Mouse (Mus musculus) adrenal gland, adult 2 months (tissue): ENCODE measurements around the gene Sox9. TPM values are rescaled to one million over a fixed set of nuclear protein-coding genes. Genes with fewer than 3 reads are reported as not detected.
A peak's percentile ranks its signal among the peaks of the same experiment; 100 is the strongest.

Experiments
- DNase-seq: peaks from one replicate; pipeline ENCODE4 v3.0.0; 2021
- polyA plus RNA-seq: library from polyadenylated mRNA; depleted of rRNA; stranded (reverse); fragments of >200 nt; gene quantifications from 2 replicates; pipeline ENCODE4 v1.2.3, GENCODE M21; 2012
- total RNA-seq, 2 experiments: library from RNA; stranded (reverse); gene quantifications; 2 replicates each; pipeline ENCODE4 v1.2.3; 2021

The Sox9 gene
- total and polyA plus RNA-seq, 3 experiments, result 2.0 to 4.2 (median 2.9) TPM

DNA sequence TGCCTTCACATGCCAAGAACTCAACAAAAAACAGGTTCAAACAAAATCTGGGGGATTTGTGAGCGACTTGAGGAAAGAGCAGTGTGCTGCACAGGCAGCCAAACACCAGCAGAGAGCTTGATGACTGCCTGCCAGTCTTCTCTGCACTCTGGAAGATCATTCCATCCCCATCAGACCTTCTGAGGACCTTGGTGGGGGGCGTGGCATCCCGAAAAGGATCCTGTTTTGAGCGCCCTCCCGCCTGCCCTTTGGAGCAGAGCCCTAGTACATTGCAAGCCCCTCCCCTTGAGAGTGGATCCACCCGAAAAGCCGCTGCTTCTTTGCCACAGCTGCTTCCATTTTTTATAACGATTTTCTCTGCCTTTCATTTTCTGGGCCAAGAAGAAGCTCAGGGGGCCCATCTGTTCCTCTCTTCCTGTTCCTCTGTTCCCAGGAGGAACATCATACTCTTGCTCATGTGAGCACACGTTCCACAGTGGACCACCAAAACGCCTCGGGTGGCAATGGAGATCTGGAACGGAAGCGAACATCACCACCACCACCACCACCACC, 16.9 kb downstream of the Sox9 start:
- DNase-seq, result no peak

DNA sequence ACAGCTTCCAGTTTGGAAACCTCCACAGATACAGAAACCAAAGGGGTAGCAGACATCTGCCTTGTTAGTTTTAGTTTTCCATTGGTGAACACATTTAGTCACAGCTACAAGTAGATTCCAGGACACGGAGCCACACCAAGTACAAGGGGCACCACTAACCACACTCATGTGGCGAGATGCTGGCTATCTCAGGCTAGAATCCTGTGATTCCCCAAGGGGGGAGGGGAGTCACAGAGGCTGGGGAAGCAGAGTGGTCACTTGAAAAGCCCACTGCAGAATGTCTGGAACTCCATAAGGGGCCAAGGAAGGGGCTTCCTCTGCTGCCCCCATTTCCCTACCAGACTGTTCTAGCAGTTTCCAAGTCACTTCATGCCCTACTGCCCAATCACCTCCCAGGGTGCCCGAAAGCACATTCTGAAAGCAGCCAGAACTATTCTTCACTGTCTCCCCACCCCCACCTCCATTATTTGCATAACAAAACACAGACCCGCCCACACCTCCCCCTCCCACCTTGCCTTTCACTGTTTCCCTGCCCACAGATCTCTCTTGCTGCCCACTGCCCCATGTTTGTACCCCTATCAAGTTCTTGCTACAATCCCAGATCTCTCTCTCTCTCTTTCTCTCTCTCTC, 19.3 kb downstream of the Sox9 start:
- DNase-seq, result no peak

DNA sequence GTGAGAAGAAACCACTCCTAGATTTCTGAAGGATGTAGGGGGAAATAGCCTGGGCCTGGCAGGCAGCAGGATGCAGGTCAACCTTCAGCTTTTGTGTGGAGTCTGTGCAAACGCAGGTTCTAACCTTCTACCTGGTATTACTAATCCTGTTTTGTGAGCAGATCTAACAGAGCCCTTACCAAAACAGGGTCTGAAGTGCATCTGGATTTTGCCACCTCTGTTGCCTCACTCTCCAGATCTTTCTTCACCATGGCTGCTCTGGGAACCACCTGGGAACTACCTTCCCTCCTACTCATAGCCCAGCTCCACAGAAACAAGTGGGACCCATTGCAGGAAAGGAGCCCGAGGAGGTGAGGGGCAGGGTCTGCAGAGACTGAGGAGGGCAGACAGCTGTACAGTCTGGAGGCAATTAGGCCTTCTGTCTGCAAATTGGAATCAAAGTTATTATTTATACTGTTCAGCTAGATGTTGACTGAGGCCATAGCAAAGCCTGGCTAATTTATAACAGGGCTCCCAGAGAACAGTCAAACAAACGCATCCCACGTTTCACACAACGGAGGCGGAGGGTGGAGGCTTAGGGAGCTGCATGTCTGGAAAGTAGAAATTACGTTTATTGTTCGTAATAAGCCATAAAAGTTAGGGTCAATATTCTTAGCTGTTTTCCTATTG, 25.9 kb downstream of the Sox9 start:
- DNase-seq, result no peak

DNA sequence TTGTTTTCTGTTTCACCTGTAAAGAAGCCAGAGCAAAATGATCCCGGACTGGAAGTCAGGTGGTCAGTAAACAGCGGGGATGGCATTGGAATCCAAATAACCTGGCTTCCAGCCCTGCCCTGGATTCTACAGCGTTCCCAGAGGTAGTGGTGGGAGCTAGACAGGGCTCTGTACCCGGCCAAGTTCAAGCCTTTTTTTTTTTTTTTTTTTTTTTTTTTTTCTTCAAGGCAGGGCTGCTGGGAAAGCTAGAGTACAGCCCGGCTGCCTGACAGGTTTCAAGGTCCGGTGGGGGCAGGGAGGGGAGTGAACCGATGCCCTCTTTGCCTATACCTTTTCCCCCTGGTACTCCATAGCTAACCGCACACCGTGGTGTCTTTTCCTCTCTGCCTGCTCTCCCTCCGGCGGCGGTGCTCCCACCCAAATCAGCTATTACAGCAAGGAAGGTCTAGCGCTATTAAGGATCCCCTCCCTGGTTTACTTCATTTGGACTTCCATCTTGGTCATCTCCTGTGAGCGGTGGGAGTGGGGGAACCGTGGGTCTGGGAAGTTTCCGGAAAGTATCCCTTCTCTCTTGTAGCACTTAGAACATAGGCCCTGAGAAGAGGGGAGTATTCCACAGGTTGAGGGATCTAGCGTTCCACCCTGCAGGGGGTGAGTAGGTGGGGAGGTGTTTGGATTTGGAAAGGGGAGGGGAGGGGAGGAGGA, 28.6 kb downstream of the Sox9 start:
- peak; percentile 11 for DNase-seq

DNA sequence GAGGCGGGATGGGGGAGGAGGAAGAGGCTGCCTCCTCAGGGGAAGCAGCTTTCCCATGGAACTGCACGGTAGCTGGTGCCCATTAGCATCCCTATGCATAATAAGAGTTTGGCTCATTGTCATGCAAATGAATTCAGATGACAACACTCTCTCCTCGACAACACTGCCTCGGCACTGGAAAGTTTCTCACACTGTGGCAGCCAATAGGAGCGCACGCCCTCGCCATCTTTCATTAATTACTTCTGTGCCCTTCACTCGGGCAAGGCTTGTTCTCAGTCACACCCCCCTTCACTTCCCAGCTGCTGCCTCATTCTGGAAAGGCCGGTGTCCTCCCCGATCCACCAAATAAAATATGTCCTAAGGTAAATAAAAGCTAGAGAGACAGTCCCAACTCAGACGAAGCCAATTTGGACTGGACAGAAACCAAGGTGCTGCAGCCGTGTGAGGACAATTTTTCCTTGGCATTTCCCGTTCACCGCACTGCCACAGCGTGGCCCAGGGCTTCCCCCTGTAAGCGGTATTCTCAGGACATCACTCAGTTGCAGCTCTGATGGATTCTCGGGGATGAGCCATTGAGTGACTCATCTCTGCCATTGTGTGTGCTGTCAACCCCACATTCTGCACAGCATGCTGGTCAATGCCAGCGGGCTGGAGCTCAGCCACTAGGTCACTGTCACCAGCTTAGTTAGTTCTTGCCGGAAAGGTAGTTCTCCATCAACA, 29.3 kb downstream of the Sox9 start:
- DNase-seq, result peak; percentile 88

DNA sequence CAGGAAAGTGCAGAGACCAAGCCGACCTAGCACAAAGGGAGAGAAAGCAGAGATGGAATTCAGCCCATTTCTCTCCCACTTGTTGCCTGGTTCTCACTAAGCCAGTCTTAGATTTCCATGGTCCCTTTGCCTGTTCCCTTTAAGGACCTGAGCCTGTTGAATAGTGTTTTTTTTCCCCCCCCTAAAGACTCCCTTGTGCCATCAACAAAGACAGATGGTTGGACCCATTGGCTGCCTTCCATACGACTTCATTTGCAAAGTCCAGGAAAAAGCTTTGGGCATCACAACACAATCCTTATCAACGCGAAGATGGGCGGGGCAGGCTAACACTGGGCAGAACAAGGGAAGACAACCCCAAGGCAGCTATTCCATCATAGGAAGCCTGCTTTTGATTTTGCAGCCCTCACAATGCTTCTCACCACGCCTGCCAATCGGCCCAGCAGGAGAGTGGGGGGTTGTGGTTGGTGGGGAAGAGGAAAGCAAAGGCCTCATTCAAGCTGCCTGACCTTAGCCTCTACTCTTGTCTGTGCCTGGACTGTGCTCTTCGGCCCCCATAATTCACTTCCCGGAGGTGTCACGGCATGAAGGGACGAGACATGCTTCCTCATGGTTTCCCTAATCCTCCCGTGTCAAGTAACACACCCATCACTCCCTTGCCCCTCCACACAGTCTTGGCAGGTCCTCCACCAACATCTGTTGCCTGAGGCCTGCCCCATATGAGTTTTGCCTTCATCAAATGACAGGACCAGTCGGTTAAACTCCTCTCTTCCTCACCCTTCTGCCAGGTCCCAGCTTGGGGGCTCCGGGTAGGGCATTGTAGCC, 36.0 kb downstream of the Sox9 start:
- DNase-seq, result no peak

DNA sequence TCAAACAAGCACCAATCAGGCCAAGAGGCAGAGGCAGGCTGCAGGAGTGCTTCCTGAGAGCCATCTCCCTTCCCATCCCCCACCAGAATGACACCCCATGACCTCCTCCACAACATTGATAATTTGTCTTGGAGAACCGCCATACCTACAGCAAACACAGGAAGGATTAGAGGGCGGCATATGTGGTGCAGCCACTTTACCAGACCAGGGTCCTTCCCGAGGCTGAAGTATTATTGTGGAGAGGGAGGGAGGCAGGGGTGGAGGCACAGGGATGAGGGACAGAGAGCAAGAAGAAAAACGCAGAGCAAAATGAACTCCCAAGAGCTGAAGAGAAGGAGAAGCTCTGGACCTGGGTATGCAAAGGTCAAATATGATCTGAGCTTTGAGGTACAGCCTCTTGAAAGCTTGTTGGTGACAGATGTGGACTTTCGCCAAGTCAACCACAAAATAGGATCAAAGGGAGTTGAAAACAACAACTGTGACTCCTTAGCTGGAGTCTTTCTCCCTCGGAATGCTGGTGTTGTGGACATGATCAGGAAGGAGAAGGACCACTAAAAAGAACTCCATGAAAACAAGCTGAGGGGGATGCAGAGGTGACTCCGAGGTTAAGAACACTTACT, 36.7 kb downstream of the Sox9 start:
- DNase-seq, result no peak

DNA sequence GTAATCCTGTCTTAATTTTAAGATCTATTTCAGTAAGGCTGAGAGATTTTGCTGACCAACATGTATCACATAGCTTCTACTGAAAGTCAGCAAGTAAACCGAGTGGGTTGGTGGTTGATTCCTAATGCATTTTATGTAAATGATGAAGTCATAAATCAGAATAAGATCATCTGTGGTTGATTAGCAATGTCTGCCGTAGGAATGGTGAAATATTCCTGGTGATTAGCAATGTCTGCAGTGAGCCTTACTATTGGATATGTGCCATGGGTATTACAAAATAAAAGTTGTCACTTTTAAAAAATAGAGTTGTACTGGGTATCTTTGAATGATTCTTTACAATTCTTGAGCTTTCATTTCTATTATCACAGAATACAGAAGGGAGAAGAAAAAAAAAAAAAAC, 39.5 kb downstream of the Sox9 start:
- DNase-seq, result no peak

DNA sequence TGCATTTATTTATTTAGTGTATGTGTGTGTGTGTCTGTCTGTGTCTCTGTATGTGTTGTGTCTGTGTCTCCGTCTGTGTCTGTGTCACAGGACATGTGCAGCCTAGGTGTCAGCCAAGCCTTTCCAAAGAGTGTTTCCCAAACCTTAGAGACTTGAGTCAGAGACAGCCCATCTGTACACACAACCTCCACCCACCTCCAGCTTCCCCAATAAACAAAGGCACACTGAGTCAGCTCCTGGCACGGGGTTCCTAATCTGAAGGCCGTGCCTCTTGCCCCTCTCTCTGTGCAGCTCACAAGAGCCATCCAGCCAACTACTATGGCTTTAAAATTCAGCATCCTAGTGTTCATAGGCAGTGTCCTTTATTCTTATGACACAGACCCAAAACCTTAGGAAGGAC, 42.1 kb downstream of the Sox9 start:
- DNase-seq, result peak; percentile 29

DNA sequence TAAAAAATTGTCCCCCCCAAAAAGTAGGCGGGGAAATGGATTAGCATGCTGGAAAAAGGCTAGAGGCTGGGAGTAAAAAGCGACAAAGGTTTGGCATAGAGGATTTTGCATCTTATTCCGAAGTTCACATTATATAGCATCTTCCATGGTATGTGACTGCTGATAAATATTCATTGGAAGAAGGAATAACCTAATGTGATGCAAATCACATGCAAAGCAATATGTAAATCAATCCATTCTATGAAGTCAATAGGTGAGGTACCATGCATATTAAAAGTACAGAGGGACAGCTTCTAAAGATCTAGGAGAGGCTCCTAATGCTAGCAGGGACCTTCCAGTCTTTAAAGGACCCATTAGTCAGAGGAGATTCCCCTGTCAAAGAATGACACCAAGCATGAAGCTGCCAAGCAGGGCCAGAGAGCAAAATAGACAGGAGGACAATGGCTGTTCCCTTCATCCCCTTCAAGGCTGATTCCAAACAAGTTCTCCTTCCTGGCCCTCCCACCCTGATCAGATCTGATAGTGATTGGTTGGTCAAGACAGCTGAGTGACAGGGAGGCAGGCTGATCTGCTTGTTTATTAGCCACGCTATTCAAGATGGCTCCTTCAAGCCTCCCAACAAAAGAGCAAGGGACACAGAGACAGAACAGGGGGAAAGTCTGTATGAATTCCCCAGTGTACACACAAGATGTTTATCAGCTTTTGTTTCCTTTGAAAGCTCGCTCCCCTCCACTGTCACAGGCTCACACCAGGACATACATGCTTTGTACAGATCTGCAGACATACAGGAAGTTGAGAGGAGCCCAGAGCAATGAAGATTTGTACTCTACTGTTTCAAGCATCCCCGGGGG, 44.4 kb downstream of the Sox9 start:
- no peak for DNase-seq

DNA sequence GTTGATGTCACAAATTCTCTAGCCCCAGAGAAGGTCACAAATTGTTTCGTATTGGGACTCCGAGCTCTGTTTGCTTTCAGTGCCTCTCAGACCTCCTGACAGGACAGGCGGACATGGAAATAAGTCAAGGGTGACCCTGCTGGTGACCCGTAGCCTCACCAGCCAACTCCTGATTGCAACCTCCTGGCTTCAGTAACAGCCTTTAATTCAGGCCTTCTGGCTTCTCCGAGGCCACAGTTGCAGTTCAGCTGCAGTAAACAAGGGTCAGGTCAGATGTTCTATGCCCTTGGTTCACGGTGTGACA, 45.0 kb downstream of the Sox9 start:
- DNase-seq, result no peak

DNA sequence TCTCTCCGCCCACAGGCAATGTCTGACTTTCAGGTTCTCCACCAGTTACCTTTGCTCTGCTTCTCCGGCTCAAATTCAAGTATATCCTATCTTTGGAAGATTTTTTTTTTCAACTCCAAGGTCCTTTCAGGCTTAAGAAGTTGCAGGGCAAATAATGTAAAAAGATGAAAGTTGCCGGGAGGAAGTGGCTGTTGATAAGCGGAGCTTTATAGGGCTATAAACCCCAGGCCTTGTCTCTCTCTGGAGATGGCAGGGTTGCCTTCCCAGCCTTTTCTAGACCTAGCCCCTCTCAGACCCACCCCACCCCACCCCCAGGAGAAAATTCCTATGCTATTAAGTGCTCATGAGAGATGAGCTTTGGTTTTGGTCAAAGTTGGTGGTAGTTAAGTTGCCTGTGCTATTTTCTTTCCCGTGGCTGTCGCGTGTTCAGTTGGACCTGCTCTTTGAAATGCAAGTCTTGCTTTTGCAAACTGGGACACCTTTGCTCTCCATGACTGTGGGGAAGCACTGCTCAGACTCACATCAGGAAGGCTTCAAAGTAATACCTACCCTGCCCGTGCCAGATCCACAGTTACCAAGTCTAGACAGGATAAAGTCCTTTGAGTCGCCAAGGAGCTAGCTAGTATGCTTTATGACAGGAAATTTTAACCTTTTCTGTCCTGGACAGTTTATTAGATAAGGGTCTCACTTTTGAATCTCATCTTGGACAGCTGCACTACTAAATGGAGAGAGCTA, 46.7 kb downstream of the Sox9 start:
- DNase-seq, result no peak

DNA sequence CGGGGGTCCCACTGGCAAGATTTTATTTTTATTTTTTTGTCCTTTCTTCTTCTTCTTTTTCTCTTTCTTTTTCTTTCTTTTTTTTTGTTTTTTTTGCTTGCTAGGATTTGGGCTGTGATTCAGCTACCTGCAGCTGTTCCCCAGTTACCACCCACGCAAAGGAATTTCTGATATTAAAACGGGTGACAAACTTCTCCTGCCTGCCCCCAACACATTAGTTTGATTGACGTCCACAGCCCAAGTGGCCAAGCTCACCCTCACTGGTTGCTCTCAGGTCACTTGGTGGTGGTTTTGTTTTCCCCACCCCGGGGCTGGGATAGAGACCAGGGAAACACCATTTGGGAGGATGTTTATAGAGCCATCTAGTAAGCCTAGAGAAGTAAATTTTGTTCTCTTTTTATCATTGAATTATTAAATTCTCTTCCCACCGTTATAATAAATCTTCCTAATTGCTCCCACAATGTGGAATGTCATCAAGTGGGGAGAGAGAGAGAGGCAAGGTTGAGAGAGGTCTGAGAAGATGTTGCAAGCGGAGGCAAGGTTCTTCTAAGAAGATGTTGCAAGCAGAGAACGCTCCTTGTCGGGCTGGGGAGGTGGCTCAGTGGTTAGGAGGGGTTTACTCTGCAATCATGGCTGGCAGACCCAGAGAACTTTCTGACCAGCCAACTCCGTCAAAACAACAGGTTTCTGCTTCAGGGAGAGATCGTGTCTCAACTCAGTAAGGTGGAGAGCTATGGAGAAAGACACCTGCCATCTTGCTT, 52.4 kb downstream of the Sox9 start:
- no peak for DNase-seq

DNA sequence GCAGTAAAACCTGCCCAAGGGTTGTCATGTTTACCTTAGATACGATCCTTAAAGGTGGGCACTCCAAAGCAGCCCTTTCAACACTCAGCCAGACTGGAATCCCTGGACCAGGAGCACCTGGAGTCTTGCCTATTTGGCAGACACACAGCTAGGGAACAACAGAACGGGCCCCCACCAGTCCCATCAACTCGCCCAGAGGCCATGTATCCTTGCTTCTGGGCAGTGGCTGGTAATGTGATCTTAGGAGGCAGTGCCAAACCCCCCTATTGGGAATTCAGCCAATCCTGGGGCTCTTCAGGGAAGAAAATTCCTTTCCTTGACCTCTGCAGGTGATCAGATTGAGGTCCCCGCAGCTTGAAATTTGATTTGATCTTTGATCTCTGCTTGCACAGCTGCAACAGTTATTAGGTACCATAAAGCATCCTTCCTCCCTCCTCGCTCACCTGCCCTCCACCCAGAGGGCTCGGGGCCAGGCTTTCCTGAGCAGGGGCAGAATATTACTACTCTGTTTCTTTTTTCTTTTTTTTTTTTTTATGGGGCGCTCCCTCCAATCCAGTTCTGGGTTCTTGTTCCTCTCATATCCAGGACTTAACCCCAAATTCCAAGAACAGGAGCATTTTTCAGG, 53.6 kb downstream of the Sox9 start:
- no peak for DNase-seq
